Mouse (Mus musculus) G1E (cell line): ENCODE data around the gene Plcxd2.

Experiments
- CTCF ChIP-seq: IDR thresholded peaks from 2 replicates; pipeline ENCODE4 v1.5.1; 2012; ENCODE audit warnings: low read depth, low read length, inconsistent platforms, mixed read lengths
- GATA1 ChIP-seq: IDR thresholded peaks from 2 replicates; pipeline ENCODE4 v1.6.1; 2012; ENCODE audit warnings: borderline replicate concordance, low read length, inconsistent platforms, mixed read lengths
- POLR2AphosphoS5 ChIP-seq: IDR thresholded peaks from 2 replicates; pipeline ENCODE4 v1.6.1; 2012; ENCODE audit warnings: low read depth, low read length, inconsistent platforms; ENCODE audit not compliant: insufficient replicate concordance
- TAL1 ChIP-seq: conservative IDR thresholded peaks from 2 replicates; pipeline ENCODE4 v1.6.1; 2012; ENCODE audit warnings: low read depth, low read length, inconsistent platforms, mixed read lengths

DNA sequence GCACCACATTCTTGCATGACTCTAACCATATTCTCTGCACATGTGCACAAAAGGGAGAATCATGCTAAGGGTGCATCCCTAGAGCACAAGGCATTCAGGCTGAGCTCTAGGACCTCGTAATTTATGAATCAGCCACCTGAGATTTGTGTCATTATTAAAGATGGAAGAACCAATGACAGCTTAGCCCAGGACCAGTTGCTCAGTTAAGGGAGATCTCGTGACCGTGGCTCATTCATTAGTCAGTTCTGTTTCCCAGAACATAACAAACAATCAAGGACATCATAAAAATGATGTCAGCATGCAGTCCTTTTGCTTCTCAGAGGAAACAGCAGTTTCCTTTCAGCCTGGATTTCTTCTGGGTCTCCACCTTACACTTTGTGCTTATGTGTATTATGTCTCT is 49.0 kb downstream of the Plcxd2 start:
- no peak for TF ChIP-seq CTCF
- TF ChIP-seq GATA1, result no peak
- no peak for TF ChIP-seq POLR2AphosphoS5
- TF ChIP-seq TAL1, result no peak
